Mouse (Mus musculus) midbrain, postnatal 0 days (tissue): ENCODE data around the gene Tmem106c. TPM values are rescaled to one million over a fixed set of nuclear protein-coding genes. Genes with fewer than 3 reads are reported as not detected.

Experiments used
- ATAC-seq: fragments of 200-750 bp; cut with Nextera tagmentation; 2 replicates; pipeline ENCODE4 v1.8.0; 2017; ENCODE audit warnings: moderate number of reproducible peaks, mild to moderate bottlenecking, moderate TSS enrichment, moderate library complexity; ENCODE audit not compliant: low FRiP score
- DNase-seq: peaks from one replicate; pipeline ENCODE4 v3.0.0-alpha.2; 2015; ENCODE audit warnings: low spot score
- H3K27ac ChIP-seq: fragments of 300-500 bp; sonication (generic); 2 replicates; pipeline ENCODE4 v1.5.1; 2014; ENCODE audit warnings: low read depth, mild to moderate bottlenecking, low read length, mixed read lengths
- H3K27me3 ChIP-seq: fragments of 300-500 bp; sonication (generic); 2 replicates; pipeline ENCODE4 v1.6.1; 2014; ENCODE audit warnings: low read length, control low read depth, mixed read lengths; ENCODE audit not compliant: insufficient read depth
- H3K36me3 ChIP-seq: fragments of 300-500 bp; sonication (generic); 2 replicates; pipeline ENCODE4 v1.6.1; 2014; ENCODE audit warnings: low read length, control low read depth, mixed read lengths; ENCODE audit not compliant: insufficient read depth
- H3K4me1 ChIP-seq: fragments of 300-500 bp; sonication (generic); 2 replicates; pipeline ENCODE4 v1.6.1; 2014; ENCODE audit warnings: mild to moderate bottlenecking, control low read depth, antibody characterized with exemption, low read length, mixed read lengths; ENCODE audit not compliant: insufficient read depth
- H3K4me2 ChIP-seq: fragments of 300-500 bp; sonication (generic); 2 replicates; pipeline ENCODE4 v1.6.1; 2014; ENCODE audit warnings: low read depth, mild to moderate bottlenecking, low read length, mixed read lengths; ENCODE audit not compliant: poor library complexity, severe bottlenecking
- H3K4me3 ChIP-seq: fragments of 300-500 bp; sonication (generic); 2 replicates; pipeline ENCODE4 v1.5.1; 2014; ENCODE audit warnings: low read depth, mild to moderate bottlenecking, low read length, moderate library complexity
- H3K9ac ChIP-seq: fragments of 300-500 bp; sonication (generic); replicated peaks from 2 replicates; pipeline ENCODE4 v1.6.1; 2014; ENCODE audit warnings: mild to moderate bottlenecking, low read length, moderate library complexity, mixed read lengths; ENCODE audit not compliant: poor library complexity, severe bottlenecking
- H3K9me3 ChIP-seq: fragments of 300-500 bp; sonication (generic); 2 replicates; pipeline ENCODE4 v1.6.1; 2016; ENCODE audit warnings: low read length, control low read depth
- CTCF ChIP-seq: IDR thresholded peaks from 2 replicates; pipeline ENCODE4 v1.5.1; 2016; ENCODE audit warnings: antibody characterized with exemption, mild to moderate bottlenecking
- WGBS: fragments of 180-500 bp; shearing (Covaris S2); extraction: QIAGEN DNeasy Blood & Tissue Kit; methylation state at CpG from one replicate; pipeline ENCODE4 v1.1.7; 2014; 5-methylcytosine and 5-hydroxymethylcytosine counted together
- polyA plus RNA-seq: library from polyadenylated mRNA; unstranded; fragments of >200 nt; fragmentation: Nextera tagmentation; extraction: Ambion mirVana; gene quantifications from 2 replicates; pipeline ENCODE4 v1.2.1, GENCODE M21; 2015
- total RNA-seq: library from RNA; depleted of rRNA; stranded (reverse); fragments of >200 nt; gene quantifications from 2 replicates; pipeline ENCODE4 v1.2.3, GENCODE M21; 2014; rRNA removed

The Tmem106c gene
- total RNA-seq, result 40.3 and 57.7 TPM in 2 replicates
- polyA plus RNA-seq, result 43.8 and 49.2 TPM in 2 replicates

GRCm38 (mm10) chr15:97963989-97964835 is at the start of gene Tmem106c:
TSS of gene Tmem106c (plus strand) at chr15:97964200.
- DNase-seq, result peak; percentile 91
- Histone ChIP-seq H3K27ac (peak within 1 kb of the TSS; percentile 81), H3K4me2 (peak within 1 kb of the TSS; percentile 85), H3K36me3 (peaks cover 4% of the 10 kb centered on the region; the same call in 1 of the 2 replicates), H3K27me3 (no peaks in the 10 kb centered on the region), H3K9ac (peak within 1 kb of the TSS; percentile 70), H3K4me3 (peak within 1 kb of the TSS; percentile 67), H3K9me3 (no peaks in the 10 kb centered on the region), H3K4me1 (no peaks in the 10 kb centered on the region)
- under 1% methylated on average over 64 of the region's 67 CpGs for WGBS
- peak; percentile 88 for ATAC-seq
- TF ChIP-seq CTCF, result peak; percentile 94

- H3K9ac ChIP-seq, result no peak overlapping the region
- H3K36me3 ChIP-seq, result no peaks in the 10 kb centered on the region
- H3K4me2 ChIP-seq, result no peak overlapping the region
- H3K27me3 ChIP-seq, result 0 out of 2 replicates have a peak, but pooled peaks cover 2% of the 10 kb centered on the region
- ATAC-seq, result no peak
- DNase-seq, result peak; percentile 28
- H3K9me3 ChIP-seq, result no peaks in the 10 kb centered on the region
- 10% methylated on average over 9 of the region's 9 CpGs for WGBS
- no peak for TF ChIP-seq CTCF
- H3K4me3 ChIP-seq, result no peak overlapping the region
- no peaks in the 10 kb centered on the region for H3K4me1 ChIP-seq
- H3K27ac ChIP-seq, result no peak overlapping the region
Observed at GRCm38 (mm10) chr15:97914331-97914747, 49.7 kb upstream of the Tmem106c start.

GRCm38 (mm10) chr15:97917994-97918393 is 46.0 kb upstream of the Tmem106c start:
- no peaks in the 10 kb centered on the region for H3K4me1 ChIP-seq
- no peaks in the 10 kb centered on the region for H3K36me3 ChIP-seq
- no peaks in the 10 kb centered on the region for H3K9me3 ChIP-seq
- no peak overlapping the region for H3K4me2 ChIP-seq
- WGBS, result 85% methylated on average over 9 of the region's 9 CpGs
- no peak for DNase-seq
- no peaks in the 10 kb centered on the region for H3K27me3 ChIP-seq
- no peak overlapping the region for H3K4me3 ChIP-seq
- no peak for ATAC-seq
- H3K27ac ChIP-seq, result no peak overlapping the region
- H3K9ac ChIP-seq, result no peak overlapping the region
- no peak for TF ChIP-seq CTCF

GRCm38 (mm10) chr15:97919217-97919616 is 44.8 kb upstream of the Tmem106c start:
- WGBS, result 82% methylated on average over 7 of the region's 7 CpGs
- ATAC-seq, result no peak

GRCm38 (mm10) chr15:97920306-97920705 is 43.7 kb upstream of the Tmem106c start:
- no peak for DNase-seq
- no peak for ATAC-seq
- Histone ChIP-seq H3K27ac (no peak overlapping the region), H3K36me3 (no peaks in the 10 kb centered on the region), H3K4me1 (no peaks in the 10 kb centered on the region), H3K9me3 (no peaks in the 10 kb centered on the region), H3K4me2 (no peak overlapping the region), H3K9ac (no peak overlapping the region), H3K4me3 (no peak overlapping the region), H3K27me3 (no peaks in the 10 kb centered on the region)
- no peak for TF ChIP-seq CTCF
- WGBS, result 61% methylated on average over 5 of the region's 5 CpGs

More at GRCm38 (mm10) chr15:97919217-97919616, 44.8 kb upstream of the Tmem106c start:
- no peaks in the 10 kb centered on the region for H3K4me1 ChIP-seq
- TF ChIP-seq CTCF, result no peak
- H3K4me3 ChIP-seq, result no peak overlapping the region
- H3K27ac ChIP-seq, result no peak overlapping the region
- no peaks in the 10 kb centered on the region for H3K27me3 ChIP-seq
- no peak overlapping the region for H3K4me2 ChIP-seq
- H3K9ac ChIP-seq, result no peak overlapping the region
- H3K9me3 ChIP-seq, result no peaks in the 10 kb centered on the region
- H3K36me3 ChIP-seq, result no peaks in the 10 kb centered on the region
- no peak for DNase-seq

DNA sequence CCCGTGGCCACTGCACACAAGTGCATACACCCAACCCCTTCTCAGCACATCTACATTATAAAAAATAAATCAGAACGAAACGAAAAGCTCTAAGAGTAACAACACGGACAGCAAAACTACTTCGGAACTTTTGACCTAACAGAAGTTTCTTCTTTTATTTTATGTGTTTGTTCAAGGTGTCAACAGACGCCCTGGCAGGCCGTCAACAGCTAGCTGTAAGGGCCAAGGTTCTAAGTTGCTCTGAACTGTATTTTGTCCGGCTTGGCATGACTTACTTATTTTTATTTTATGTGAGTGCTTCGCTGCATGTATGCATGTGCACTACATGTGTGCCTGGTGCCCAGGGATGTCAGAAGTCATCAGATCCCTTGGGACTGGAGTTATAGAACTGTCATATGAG is 42.2 kb upstream of the Tmem106c start:
- H3K27me3 ChIP-seq, result no peaks in the 10 kb centered on the region
- H3K4me1 ChIP-seq, result no peaks in the 10 kb centered on the region
- H3K36me3 ChIP-seq, result no peaks in the 10 kb centered on the region
- H3K4me2 ChIP-seq, result no peak overlapping the region
- ATAC-seq, result no peak
- H3K27ac ChIP-seq, result no peak overlapping the region
- TF ChIP-seq CTCF, result no peak
- DNase-seq, result no peak
- WGBS, result 94% methylated on average over 9 of the region's 9 CpGs
- no peak overlapping the region for H3K9ac ChIP-seq
- H3K4me3 ChIP-seq, result no peak overlapping the region
- H3K9me3 ChIP-seq, result no peaks in the 10 kb centered on the region
